Mouse (Mus musculus): ENCODE results near the gene Chst1. TPM values are rescaled to one million over a fixed set of nuclear protein-coding genes. Genes with fewer than 3 reads are reported as not detected.

Chst1 gene
- total and polyA plus RNA-seq, 3 experiments = not detected

DNA sequence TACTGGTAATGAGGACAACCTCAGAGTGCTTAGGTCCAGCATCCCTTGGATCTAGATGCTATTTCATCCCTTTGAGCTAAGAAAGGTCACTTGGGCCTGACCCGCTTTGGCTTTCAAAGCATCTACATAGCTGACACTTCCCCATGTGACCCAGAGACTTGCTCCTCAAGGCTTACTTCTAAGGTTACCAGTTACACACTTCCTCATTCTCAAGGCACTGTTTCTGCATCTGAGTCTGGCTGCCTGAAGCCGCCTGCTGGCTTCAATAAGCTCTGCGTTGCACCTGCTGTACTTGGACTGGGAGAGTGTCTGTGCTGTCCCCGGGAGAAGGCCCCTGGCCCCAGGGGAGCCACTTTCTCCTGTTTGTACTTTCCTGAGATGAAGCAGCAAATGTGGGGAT is 36.6 kb upstream of the Chst1 start:
- H3K4me1 ChIP-seq (ENCODE audit: control insufficient read depth in 1 of 2, insufficient read depth in 2 of 2) = peaks cover 0 to 9% of the 10 kb centered on the region in 2 experiments; a peak in 2 of 4 replicates
- no peak overlapping the region for H3K27ac ChIP-seq (ENCODE audit: insufficient read depth, low read depth)
- peak; percentile 64 for DNase-seq (ENCODE audit: extremely low read depth)
- in situ Hi-C loops (cut with MboI; ENCODE audit: low pct_ligation_motif_present, low pct_unique_long_range_greater_than_20kb, low sequenced_read_pairs) (loop anchor here (10.0 kb wide), 1 partner anchor 68 kb away; no protein-coding TSS in a partner anchor), dilution Hi-C loops (cut with MboI; ENCODE audit: extremely low pct_ligation_motif_present, extremely low pct_unique_long_range_greater_than_20kb, low sequenced_read_pairs) (no loop called here)
- H3K9ac ChIP-seq (ENCODE audit: insufficient read depth, low read depth) = no peak overlapping the region
- H3K4me3 ChIP-seq (replicated peaks in 1 of 3; ENCODE audit: low read depth in 2 of 3, low read length in 2 of 3, poor library complexity in 1 of 3) = no peak overlapping the region
- peaks cover 22% of the 10 kb centered on the region for H3K9me3 ChIP-seq (replicated peaks; ENCODE audit: low read length)
- H3K4me2 ChIP-seq (ENCODE audit: insufficient read depth, low read depth, poor library complexity, severe bottlenecking) = no peak overlapping the region
- H3K27me3 ChIP-seq (replicated peaks) = peaks cover 75% of the 10 kb centered on the region
- TF ChIP-seq TBP (conservative IDR thresholded peaks at IDR 0.05; ENCODE audit: low read depth, low read length) (no peak), POLR2AphosphoS2 (IDR thresholded peaks at IDR 0.05; ENCODE audit: low read depth, low read length) (no peak), KAT2A (IDR thresholded peaks at IDR 0.05; ENCODE audit: insufficient replicate concordance, low read length) (no peak), USF2 (conservative IDR thresholded peaks at IDR 0.05; ENCODE audit: low read depth, low read length) (peak; percentile 51), UBTF (IDR thresholded peaks at IDR 0.05; ENCODE audit: low read depth, low read length) (no peak), SIN3A (IDR thresholded peaks at IDR 0.05; ENCODE audit: low read length) (no peak), ZMIZ1 (IDR thresholded peaks at IDR 0.05; ENCODE audit: low read depth, low read length) (no peak), CTCF (conservative IDR thresholded peaks at IDR 0.05 in 1 of 2, IDR thresholded peaks at IDR 0.05 in 1 of 2; ENCODE audit: low read depth in 2 of 2, low read length in 2 of 2) (peak in 1 of 2 experiments; percentile 62; a peak in 2 of 4 replicates), MAZ (IDR thresholded peaks at IDR 0.05; ENCODE audit: low read depth, low read length) (no peak), SMC3 (IDR thresholded peaks at IDR 0.05; ENCODE audit: low read depth, low read length) (peak; percentile 64), BHLHE40 (IDR thresholded peaks at IDR 0.05; ENCODE audit: low read depth, low read length) (peak; percentile 4; the same call in 1 of the 2 replicates), ZKSCAN1 (IDR thresholded peaks at IDR 0.05; ENCODE audit: borderline replicate concordance, low read depth, low read length) (no peak), MAX (IDR thresholded peaks at IDR 0.05; ENCODE audit: low read length) (peak; percentile 56), NELFE (IDR thresholded peaks at IDR 0.05; ENCODE audit: low read depth, low read length) (no peak), EP300 (IDR thresholded peaks at IDR 0.05; ENCODE audit: low read length) (peak; percentile 11; the same call in 1 of the 2 replicates), ELF1 (IDR thresholded peaks at IDR 0.05; ENCODE audit: low read depth, low read length) (peak; percentile 60; the same call in 1 of the 2 replicates), USF1 (IDR thresholded peaks at IDR 0.05; ENCODE audit: low read depth, low read length) (peak; percentile 48), TCF12 (IDR thresholded peaks at IDR 0.05; ENCODE audit: low read depth, low read length) (peak; percentile 18; the same call in 1 of the 2 replicates), E2F4 (IDR thresholded peaks at IDR 0.05; ENCODE audit: insufficient replicate concordance, low read depth, low read length) (no peak), IRF4 (IDR thresholded peaks at IDR 0.05; ENCODE audit: low read depth, low read length) (peak; percentile 44; the same call in 1 of the 2 replicates), MAFK (IDR thresholded peaks at IDR 0.05; ENCODE audit: insufficient replicate concordance, low read length) (no peak), ZNF384 (IDR thresholded peaks at IDR 0.05; ENCODE audit: low read depth, low read length) (no peak), JUND (conservative IDR thresholded peaks at IDR 0.05; ENCODE audit: low read depth, low read length) (no peak), JUN (IDR thresholded peaks at IDR 0.05; ENCODE audit: insufficient read depth, low read depth, low read length) (no peak), MXI1 (IDR thresholded peaks at IDR 0.05; ENCODE audit: low read depth, low read length) (no peak), NRF1 (IDR thresholded peaks at IDR 0.05; ENCODE audit: low read depth, low read length) (no peak), HCFC1 (IDR thresholded peaks at IDR 0.05; ENCODE audit: low read depth, low read length) (no peak), ZC3H11A (IDR thresholded peaks at IDR 0.05; ENCODE audit: low read depth, low read length) (no peak), CHD2 (IDR thresholded peaks at IDR 0.05; ENCODE audit: low read length) (no peak), ETS1 (conservative IDR thresholded peaks at IDR 0.05; ENCODE audit: low read depth, low read length) (no peak), RAD21 (IDR thresholded peaks at IDR 0.05; ENCODE audit: low read depth, low read length) (peak; percentile 32)
- H3K79me2 ChIP-seq (replicated peaks; ENCODE audit: control insufficient read depth, extremely low read depth, insufficient read depth, poor library complexity, severe bottlenecking) = no peaks in the 10 kb centered on the region
- H3K36me3 ChIP-seq (replicated peaks in 1 of 2; ENCODE audit: control insufficient read depth in 1 of 2, insufficient read depth in 1 of 2, low read length in 1 of 2) = no peaks in the 10 kb centered on the region
